Mouse (Mus musculus): Measurements from ENCODE around the gene Zfp661. TPM values are rescaled to one million over a fixed set of nuclear protein-coding genes. Genes with fewer than 3 reads are reported as not detected.

The Zfp661 gene
- polyA plus RNA-seq (2014; fragmentation: Illumina TruSeq; extraction: RNeasy Lipid Tissue Mini Kit (QIAGEN cat#74804); ENCODE audit: insufficient read depth, low read depth, low replicate concordance): 1.4 TPM

GRCm38 (mm10) chr2:127586694-127587513 is at the start of gene Zfp661, which contains the start of gene Mrps5:
TSS of gene Zfp661 (minus strand) at chr2:127587094.
TSS of gene Mrps5 (plus strand) at chr2:127587222.

GRCm38 (mm10) chr2:127541185-127541584 is 45.7 kb downstream of the Zfp661 start, which contains the start of gene Prom2:
TSS of gene Prom2 (minus strand) at chr2:127541467.

Other genes starting within 250 kb of the Zfp661 start
- not detected for gene Astl, start 248.5 kb downstream of the Zfp661 start, polyA plus RNA-seq (2014; fragmentation: Illumina TruSeq; extraction: RNeasy Lipid Tissue Mini Kit (QIAGEN cat#74804); ENCODE audit: insufficient read depth, low read depth, low replicate concordance)
- gene Adra2b, start 223.9 kb downstream of the Zfp661 start, polyA plus RNA-seq (2014; fragmentation: Illumina TruSeq; extraction: RNeasy Lipid Tissue Mini Kit (QIAGEN cat#74804); ENCODE audit: insufficient read depth, low read depth, low replicate concordance): 0.08 TPM
- gene Gpat2, start 161.9 kb downstream of the Zfp661 start, polyA plus RNA-seq (2014; fragmentation: Illumina TruSeq; extraction: RNeasy Lipid Tissue Mini Kit (QIAGEN cat#74804); ENCODE audit: insufficient read depth, low read depth, low replicate concordance): not detected
- 16.4 TPM for gene Fahd2a, start 142.5 kb downstream of the Zfp661 start, polyA plus RNA-seq (2014; fragmentation: Illumina TruSeq; extraction: RNeasy Lipid Tissue Mini Kit (QIAGEN cat#74804); ENCODE audit: insufficient read depth, low read depth, low replicate concordance)
- gene Kcnip3, start 65.0 kb downstream of the Zfp661 start, polyA plus RNA-seq (2014; fragmentation: Illumina TruSeq; extraction: RNeasy Lipid Tissue Mini Kit (QIAGEN cat#74804); ENCODE audit: insufficient read depth, low read depth, low replicate concordance): 1.6 TPM
- 1.1 TPM for gene Prom2, start 45.6 kb downstream of the Zfp661 start, polyA plus RNA-seq (2014; fragmentation: Illumina TruSeq; extraction: RNeasy Lipid Tissue Mini Kit (QIAGEN cat#74804); ENCODE audit: insufficient read depth, low read depth, low replicate concordance)
- 30.5 TPM for gene Mrps5, start 128 bp upstream of the Zfp661 start, polyA plus RNA-seq (2014; fragmentation: Illumina TruSeq; extraction: RNeasy Lipid Tissue Mini Kit (QIAGEN cat#74804); ENCODE audit: insufficient read depth, low read depth, low replicate concordance)
- gene Mal, start 69.6 kb upstream of the Zfp661 start, polyA plus RNA-seq (2014; fragmentation: Illumina TruSeq; extraction: RNeasy Lipid Tissue Mini Kit (QIAGEN cat#74804); ENCODE audit: insufficient read depth, low read depth, low replicate concordance): 13.2 TPM
- gene Mall, start 142.8 kb upstream of the Zfp661 start, polyA plus RNA-seq (2014; fragmentation: Illumina TruSeq; extraction: RNeasy Lipid Tissue Mini Kit (QIAGEN cat#74804); ENCODE audit: insufficient read depth, low read depth, low replicate concordance): 5.6 TPM
- 17.6 TPM for gene Nphp1, start 201.8 kb upstream of the Zfp661 start, polyA plus RNA-seq (2014; fragmentation: Illumina TruSeq; extraction: RNeasy Lipid Tissue Mini Kit (QIAGEN cat#74804); ENCODE audit: insufficient read depth, low read depth, low replicate concordance)
- 49.9 TPM for gene Mtln, start 205.4 kb upstream of the Zfp661 start, polyA plus RNA-seq (2014; fragmentation: Illumina TruSeq; extraction: RNeasy Lipid Tissue Mini Kit (QIAGEN cat#74804); ENCODE audit: insufficient read depth, low read depth, low replicate concordance)
- 0.96 TPM for gene Bub1, start 244.8 kb upstream of the Zfp661 start, polyA plus RNA-seq (2014; fragmentation: Illumina TruSeq; extraction: RNeasy Lipid Tissue Mini Kit (QIAGEN cat#74804); ENCODE audit: insufficient read depth, low read depth, low replicate concordance)